Mouse (Mus musculus) liver, adult 2 months (tissue): ENCODE data around the gene Commd1. TPM values are rescaled to one million over a fixed set of nuclear protein-coding genes. Genes with fewer than 3 reads are reported as not detected.

Experiments used
- DNase-seq: peaks from one replicate; pipeline ENCODE4 v3.0.0-alpha.2; 2011; ENCODE audit warnings: low read depth, low spot score; ENCODE audit errors: extremely low read depth
- H3K27ac ChIP-seq: fragments of 200-500 bp; replicated peaks from 2 replicates; pipeline ENCODE4 v1.5.1; 2012; ENCODE audit warnings: low read depth, mild to moderate bottlenecking, control low read depth, inconsistent platforms, low read length; ENCODE audit not compliant: insufficient read depth
- H3K27me3 ChIP-seq: fragments of 200-500 bp; 2 replicates; pipeline ENCODE4 v1.6.1; 2012; ENCODE audit warnings: mild to moderate bottlenecking, moderate library complexity, low read length, inconsistent platforms; ENCODE audit not compliant: control insufficient read depth, insufficient read depth
- H3K36me3 ChIP-seq: fragments of 200-500 bp; 2 replicates; pipeline ENCODE4 v1.6.1; 2012; ENCODE audit warnings: low read length, inconsistent platforms; ENCODE audit not compliant: control insufficient read depth, insufficient read depth
- H3K4me1 ChIP-seq: fragments of 200-500 bp; 2 replicates; pipeline ENCODE4 v1.6.1; 2011; ENCODE audit warnings: low read length; ENCODE audit not compliant: control insufficient read depth, insufficient read depth
- H3K4me3 ChIP-seq: fragments of 200-500 bp; 2 replicates; pipeline ENCODE4 v1.5.1; 2011; ENCODE audit warnings: low read depth, mild to moderate bottlenecking, control low read depth, low read length, moderate library complexity; ENCODE audit not compliant: insufficient read depth
- H3K79me2 ChIP-seq: fragments of 200-500 bp; 2 replicates; pipeline ENCODE4 v1.6.1; 2012; ENCODE audit warnings: inconsistent platforms, mild to moderate bottlenecking, low read length, moderate library complexity; ENCODE audit not compliant: control insufficient read depth, insufficient read depth
- H3K9ac ChIP-seq: fragments of 200-500 bp; 2 replicates; pipeline ENCODE4 v1.6.1; 2012; ENCODE audit warnings: low read depth, mild to moderate bottlenecking, control low read depth, inconsistent platforms, low read length
- CTCF ChIP-seq: fragments of 200-500 bp; IDR thresholded peaks from 2 replicates; pipeline ENCODE4 v1.5.1; 2011; ENCODE audit warnings: low read depth, low read length, control low read depth
- POLR2A ChIP-seq: fragments of 200-500 bp; IDR thresholded peaks from 2 replicates; pipeline ENCODE4 v1.6.1; 2011; ENCODE audit warnings: low read length, control low read depth; ENCODE audit not compliant: insufficient read depth; ENCODE audit errors: extremely low read depth
- WGBS: fragments of 180-500 bp; shearing (Covaris S2); methylation state at CpG from one replicate; pipeline ENCODE4 v1.1.7; 2018; 5-methylcytosine and 5-hydroxymethylcytosine counted together
- polyA plus RNA-seq: library from polyadenylated mRNA; depleted of rRNA; stranded (reverse); fragments of >200 nt; gene quantifications from 2 replicates; pipeline ENCODE4 v1.2.3, GENCODE M21; 2012
- total RNA-seq: library from RNA; depleted of rRNA; stranded (reverse); fragments of >200 nt; gene quantifications from 2 replicates; pipeline ENCODE4 v1.2.3, GENCODE M21; 2014

The Commd1 gene
- total and polyA plus RNA-seq, 2 experiments, result 15.9 to 53.5 TPM

GRCm38 (mm10) chr11:23008181-23008823 lies 26.1 kb upstream of the Commd1 start:
- no peaks in the 10 kb centered on the region for H3K27me3 ChIP-seq
- WGBS, result under 1% methylated on average over 40 of the region's 40 CpGs
- H3K4me3 ChIP-seq, result peak overlapping the region; percentile 76
- TF ChIP-seq CTCF, result peak; percentile 23; the same call in 1 of the 2 replicates
- peak; percentile 49; the same call in 1 of the 2 replicates for TF ChIP-seq POLR2A
- peaks cover 15% of the 10 kb centered on the region for H3K36me3 ChIP-seq
- peak overlapping the region; percentile 80 for H3K9ac ChIP-seq
- H3K4me1 ChIP-seq, result peaks cover 2% of the 10 kb centered on the region; the same call in 1 of the 2 replicates
- H3K27ac ChIP-seq, result peak overlapping the region; percentile 59; the same call in 1 of the 2 replicates
- peak; percentile 61 for DNase-seq
- no peaks in the 10 kb centered on the region for H3K79me2 ChIP-seq

GRCm38 (mm10) chr11:23007481-23008180 lies 25.4 kb upstream of the Commd1 start, which contains the start of gene Fam161a:
TSS of gene Fam161a (plus strand) at chr11:23007531.
- Histone ChIP-seq H3K27ac (peak within 1 kb of the TSS; percentile 59; the same call in 1 of the 2 replicates), H3K4me3 (peak within 1 kb of the TSS; percentile 76), H3K79me2 (no peaks in the 10 kb centered on the region), H3K9ac (peak within 1 kb of the TSS; percentile 80), H3K27me3 (no peaks in the 10 kb centered on the region), H3K36me3 (peaks cover 19% of the 10 kb centered on the region), H3K4me1 (peaks cover 2% of the 10 kb centered on the region; the same call in 1 of the 2 replicates)
- 1% methylated on average over 22 of the region's 22 CpGs for WGBS
- DNase-seq, result peak; percentile 91
- no peak for TF ChIP-seq POLR2A
- TF ChIP-seq CTCF, result no peak

GRCm38 (mm10) chr11:23007166-23007480 lies 24.9 kb upstream of the Commd1 start:
- Histone ChIP-seq H3K27me3 (no peaks in the 10 kb centered on the region), H3K4me3 (no peak overlapping the region), H3K4me1 (peaks cover 2% of the 10 kb centered on the region; the same call in 1 of the 2 replicates), H3K27ac (no peak overlapping the region), H3K79me2 (no peaks in the 10 kb centered on the region), H3K9ac (no peak overlapping the region), H3K36me3 (peaks cover 24% of the 10 kb centered on the region)
- DNase-seq, result peak; percentile 25
- WGBS, result 4% methylated on average over 6 of the region's 6 CpGs
- no peak for TF ChIP-seq POLR2A
- TF ChIP-seq CTCF, result no peak

- DNase-seq, result no peak
- peaks cover 2% of the 10 kb centered on the region; the same call in 1 of the 2 replicates for H3K4me1 ChIP-seq
- no peak overlapping the region for H3K9ac ChIP-seq
- WGBS, result 96% methylated on average over 1 of the region's 1 CpGs
- H3K27me3 ChIP-seq, result no peaks in the 10 kb centered on the region
- TF ChIP-seq CTCF, result no peak
- H3K79me2 ChIP-seq, result no peaks in the 10 kb centered on the region
- H3K4me3 ChIP-seq, result no peak overlapping the region
- no peak overlapping the region for H3K27ac ChIP-seq
- H3K36me3 ChIP-seq, result peaks cover 40% of the 10 kb centered on the region
Observed at GRCm38 (mm10) chr11:23005276-23005675, 23.1 kb upstream of the Commd1 start.

- H3K27me3 ChIP-seq, result no peaks in the 10 kb centered on the region
- no peak for DNase-seq
- no peaks in the 10 kb centered on the region for H3K4me1 ChIP-seq
- 78% methylated on average over 1 of the region's 1 CpGs for WGBS
- peaks cover 2% of the 10 kb centered on the region; the same call in 1 of the 2 replicates for H3K79me2 ChIP-seq
- H3K27ac ChIP-seq, result no peak overlapping the region
- no peak overlapping the region for H3K9ac ChIP-seq
- TF ChIP-seq POLR2A, result no peak
- TF ChIP-seq CTCF, result no peak
- H3K36me3 ChIP-seq, result peaks cover 76% of the 10 kb centered on the region
- no peak overlapping the region for H3K4me3 ChIP-seq
Observed at GRCm38 (mm10) chr11:22998308-22998707, 16.1 kb upstream of the Commd1 start.

- peaks cover 54% of the 10 kb centered on the region for H3K36me3 ChIP-seq
Observed at GRCm38 (mm10) chr11:22995461-22995860, 13.3 kb upstream of the Commd1 start.

More at GRCm38 (mm10) chr11:22995461-22995860, 13.3 kb upstream of the Commd1 start:
- TF ChIP-seq POLR2A, result no peak
- TF ChIP-seq CTCF, result no peak
- Histone ChIP-seq H3K79me2 (peaks cover 15% of the 10 kb centered on the region), H3K27ac (no peak overlapping the region), H3K4me1 (peaks cover 7% of the 10 kb centered on the region), H3K27me3 (no peaks in the 10 kb centered on the region), H3K4me3 (no peak overlapping the region), H3K9ac (no peak overlapping the region)
- 93% methylated on average over 4 of the region's 4 CpGs for WGBS
- DNase-seq, result no peak
